Mouse (Mus musculus) lung, postnatal 10 days (tissue): ENCODE measurements around the gene Hemgn.

Experiments used
- DNase-seq: peaks from one replicate; pipeline ENCODE4 v3.0.0; 2021

The Hemgn gene

GRCm38 (mm10) chr4:46413406-46413805 lies at the start of gene Hemgn:
TSS of gene Hemgn (minus strand) at chr4:46413506.
- DNase-seq: no peak

- DNase-seq: no peak
Measured at GRCm38 (mm10) chr4:46458411-46458810, 45.1 kb upstream of the Hemgn start.

GRCm38 (mm10) chr4:46457186-46457585 lies 43.9 kb upstream of the Hemgn start:
- no peak for DNase-seq

- no peak for DNase-seq
Measured at GRCm38 (mm10) chr4:46456762-46457161, 43.5 kb upstream of the Hemgn start.

GRCm38 (mm10) chr4:46454097-46454864 lies 41.0 kb upstream of the Hemgn start:
- no peak for DNase-seq

GRCm38 (mm10) chr4:46452855-46453719 lies 39.8 kb upstream of the Hemgn start:
- DNase-seq: no peak

GRCm38 (mm10) chr4:46452481-46452850 lies 39.2 kb upstream of the Hemgn start:
- DNase-seq: peak; percentile 72

GRCm38 (mm10) chr4:46451758-46452480 lies 38.6 kb upstream of the Hemgn start:
- DNase-seq: peak; percentile 81

GRCm38 (mm10) chr4:46451240-46451757 lies 38.0 kb upstream of the Hemgn start:
- peak; percentile 75 for DNase-seq

GRCm38 (mm10) chr4:46450519-46451131 lies 37.3 kb upstream of the Hemgn start, which contains the start of gene Anp32b:
TSS of gene Anp32b (plus strand) at chr4:46450902.
- peak; percentile 94 for DNase-seq

- DNase-seq: no peak
Measured at GRCm38 (mm10) chr4:46450020-46450518, 36.8 kb upstream of the Hemgn start.

GRCm38 (mm10) chr4:46448886-46449285 lies 35.6 kb upstream of the Hemgn start:
- DNase-seq: no peak

- DNase-seq: no peak
Measured at GRCm38 (mm10) chr4:46447461-46447860, 34.2 kb upstream of the Hemgn start.

GRCm38 (mm10) chr4:46445237-46445945 lies 32.1 kb upstream of the Hemgn start:
- DNase-seq: no peak

- no peak for DNase-seq
Measured at GRCm38 (mm10) chr4:46442501-46442900, 29.2 kb upstream of the Hemgn start.

GRCm38 (mm10) chr4:46432339-46433036 lies 19.2 kb upstream of the Hemgn start:
- no peak for DNase-seq

- no peak for DNase-seq
Measured at GRCm38 (mm10) chr4:46428903-46429499, 15.7 kb upstream of the Hemgn start.

GRCm38 (mm10) chr4:46422625-46423024 lies 9.3 kb upstream of the Hemgn start:
- DNase-seq: no peak

GRCm38 (mm10) chr4:46418851-46419250 lies 5.5 kb upstream of the Hemgn start:
- DNase-seq: no peak

GRCm38 (mm10) chr4:46417491-46417890 lies 4.2 kb upstream of the Hemgn start:
- DNase-seq: peak; percentile 30

- DNase-seq: no peak
Measured at GRCm38 (mm10) chr4:46412113-46412512, 1.2 kb downstream of the Hemgn start.
